8 mouse cellular contexts compared by ENCODE assay signal in the genomic region with DNA sequence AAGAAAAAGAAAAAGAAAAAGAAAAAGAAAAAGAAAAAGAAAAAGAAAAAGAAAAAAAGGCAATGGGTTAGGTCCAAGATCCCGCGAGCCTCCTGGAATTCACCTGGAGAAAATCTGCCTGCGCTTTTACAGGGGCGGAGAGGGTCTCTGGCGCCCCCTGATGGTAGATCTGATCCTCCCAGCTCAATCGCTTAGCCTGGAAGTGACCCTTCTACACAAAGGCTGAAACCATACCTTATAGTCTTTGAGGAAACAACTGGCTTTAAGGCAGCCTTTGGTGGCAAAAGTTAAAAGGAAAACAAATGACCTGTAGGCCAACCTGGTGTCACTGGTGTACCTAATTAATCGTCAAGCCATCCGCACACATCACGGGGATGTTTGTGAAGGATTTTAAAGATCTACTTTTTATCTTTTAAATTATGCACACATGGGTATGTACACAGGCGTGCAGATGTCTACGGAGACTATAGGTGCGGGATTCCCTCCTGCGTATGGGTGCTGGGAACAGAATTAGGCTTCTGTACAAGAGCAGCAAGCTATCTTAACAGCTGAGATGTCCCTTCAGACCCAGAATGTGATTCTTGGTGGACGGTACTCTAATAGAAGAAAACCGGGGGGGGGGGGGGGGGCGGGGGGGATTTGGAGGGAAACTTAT. TPM values are rescaled to one million over a fixed set of nuclear protein-coding genes. Genes with fewer than 3 reads are reported as not detected.
DNase-seq lines count a peak whose midpoint lies in the region; ATAC-seq and TF ChIP-seq lines count a peak whose summit lies in the region.

No protein-coding gene starts in this region.

- peak overlapping the region; percentile 58 for H3K4me3 ChIP-seq in embryonic facial prominence, embryonic 10.5 days
- H3K4me3 ChIP-seq in heart, embryonic 13.5 days: peak overlapping the region; percentile 58
- peak overlapping the region; percentile 55 for H3K4me3 ChIP-seq in kidney, embryonic 16.5 days (ENCODE audit: low read length)
- H3K4me3 ChIP-seq in liver, postnatal 0 days (ENCODE audit: low read depth, low read length): peak overlapping the region; percentile 52
- no peak overlapping the region for H3K4me3 ChIP-seq in neural tube, embryonic 12.5 days

- no peaks in the 10 kb centered on the region for H3K36me3 ChIP-seq in embryonic facial prominence, embryonic 10.5 days (replicated peaks)
- H3K36me3 ChIP-seq in heart, embryonic 13.5 days: no peaks in the 10 kb centered on the region
- no peaks in the 10 kb centered on the region for H3K36me3 ChIP-seq in kidney, embryonic 16.5 days (ENCODE audit: insufficient read depth, low read length)
- no peaks in the 10 kb centered on the region for H3K36me3 ChIP-seq in liver, postnatal 0 days (replicated peaks; ENCODE audit: insufficient read depth, low read length)
- no peaks in the 10 kb centered on the region for H3K36me3 ChIP-seq in neural tube, embryonic 12.5 days

- H3K27me3 ChIP-seq in embryonic facial prominence, embryonic 10.5 days (replicated peaks; ENCODE audit: low read depth, poor library complexity, severe bottlenecking): peaks cover 28% of the 10 kb centered on the region
- peaks cover 20% of the 10 kb centered on the region for H3K27me3 ChIP-seq in heart, embryonic 13.5 days (replicated peaks)
- no peaks in the 10 kb centered on the region for H3K27me3 ChIP-seq in kidney, embryonic 16.5 days (ENCODE audit: insufficient read depth, low read length)
- peaks cover 19% of the 10 kb centered on the region for H3K27me3 ChIP-seq in liver, postnatal 0 days (ENCODE audit: insufficient read depth, low read length)
- 0 out of 2 replicates have a peak, but pooled peaks cover 6% of the 10 kb centered on the region for H3K27me3 ChIP-seq in neural tube, embryonic 12.5 days (replicated peaks)

- peaks cover 12% of the 10 kb centered on the region for H3K4me1 ChIP-seq in embryonic facial prominence, embryonic 10.5 days
- H3K4me1 ChIP-seq in heart, embryonic 13.5 days: peaks cover 3% of the 10 kb centered on the region; the same call in 1 of the 2 replicates
- H3K4me1 ChIP-seq in kidney, embryonic 16.5 days (ENCODE audit: insufficient read depth, low read length): peaks cover 3% of the 10 kb centered on the region
- H3K4me1 ChIP-seq in liver, postnatal 0 days (ENCODE audit: insufficient read depth): peaks cover 2% of the 10 kb centered on the region; the same call in 1 of the 2 replicates
- peaks cover 8% of the 10 kb centered on the region; the same call in 1 of the 2 replicates for H3K4me1 ChIP-seq in neural tube, embryonic 12.5 days

- peak; percentile 80 for TF ChIP-seq CTCF in liver, postnatal 0 days (IDR thresholded peaks at IDR 0.05; ENCODE audit: low read depth)

- no peak overlapping the region; the same call in 1 of the 2 replicates for H3K27ac ChIP-seq in embryonic facial prominence, embryonic 10.5 days (replicated peaks)
- H3K27ac ChIP-seq in heart, embryonic 13.5 days (replicated peaks): no peak overlapping the region
- no peak overlapping the region for H3K27ac ChIP-seq in kidney, embryonic 16.5 days (ENCODE audit: low read length)
- H3K27ac ChIP-seq in liver, postnatal 0 days (ENCODE audit: low read depth): no peak overlapping the region
- H3K27ac ChIP-seq in neural tube, embryonic 12.5 days: no peak overlapping the region

- DNase-seq in CD4-positive helper T cell, adult 2 months (ENCODE audit: low read depth, low spot score): peak; percentile 54
- peak; percentile 83 for DNase-seq in adrenal gland, postnatal 10 days
- DNase-seq in embryonic facial prominence, embryonic 10.5 days (ENCODE audit: low spot score): peak; percentile 87
- DNase-seq in liver, postnatal 0 days: peak; percentile 70
- peak; percentile 70 for DNase-seq in testis, postnatal 14 days (ENCODE audit: low spot score)

- no peak for TF ChIP-seq EP300 in liver, postnatal 0 days (IDR thresholded peaks at IDR 0.05; ENCODE audit: low read depth)

- H3K9me3 ChIP-seq in embryonic facial prominence, embryonic 10.5 days: no peaks in the 10 kb centered on the region
- H3K9me3 ChIP-seq in heart, embryonic 13.5 days: no peaks in the 10 kb centered on the region
- H3K9me3 ChIP-seq in kidney, embryonic 16.5 days (ENCODE audit: low read length): no peaks in the 10 kb centered on the region
- no peaks in the 10 kb centered on the region for H3K9me3 ChIP-seq in liver, postnatal 0 days (ENCODE audit: low read length)
- no peaks in the 10 kb centered on the region for H3K9me3 ChIP-seq in neural tube, embryonic 12.5 days

- H3K4me2 ChIP-seq in heart, embryonic 13.5 days: peak overlapping the region; percentile 99
- peak overlapping the region; percentile 99 for H3K4me2 ChIP-seq in kidney, embryonic 16.5 days (replicated peaks; ENCODE audit: low read depth, low read length)
- peak overlapping the region; percentile 82 for H3K4me2 ChIP-seq in liver, postnatal 0 days (ENCODE audit: low read depth, low read length)
- H3K4me2 ChIP-seq in neural tube, embryonic 12.5 days (replicated peaks): peak overlapping the region; percentile 90

- ATAC-seq in heart, embryonic 13.5 days (ENCODE audit: extremely low read depth, insufficient number of reproducible peaks, low FRiP score, low TSS enrichment): no peak
- peak; percentile 81 for ATAC-seq in kidney, embryonic 16.5 days (ENCODE audit: low FRiP score, low TSS enrichment)
- ATAC-seq in liver, postnatal 0 days: no peak
- ATAC-seq in neural tube, embryonic 12.5 days (ENCODE audit: low FRiP score, low read depth): peak; percentile 72

- no peak overlapping the region for H3K9ac ChIP-seq in heart, embryonic 13.5 days
- H3K9ac ChIP-seq in kidney, embryonic 16.5 days (replicated peaks; ENCODE audit: low read length): no peak overlapping the region
- H3K9ac ChIP-seq in liver, postnatal 0 days (replicated peaks): no peak overlapping the region
- H3K9ac ChIP-seq in neural tube, embryonic 12.5 days: no peak overlapping the region

- 41% methylated on average over 16 of the region's 16 CpGs for WGBS in embryonic facial prominence, embryonic 10.5 days
- 36% methylated on average over 16 of the region's 16 CpGs for WGBS in heart, embryonic 13.5 days
- 40% methylated on average over 16 of the region's 16 CpGs for WGBS in kidney, embryonic 16.5 days
- WGBS in liver, postnatal 0 days (ENCODE audit: insufficient replicate concordance): 36% methylated on average over 16 of the region's 16 CpGs
- 39% methylated on average over 16 of the region's 16 CpGs for WGBS in neural tube, embryonic 12.5 days

RNA-seq across cellular contexts. Expression of gene Esr2, which starts 0.9 kb away (rescaled TPM):
- total RNA-seq in adrenal gland, postnatal 10 days (2021): not detected
- 0.20 and 0.29 TPM in 2 replicates for polyA plus RNA-seq in embryonic facial prominence, embryonic 10.5 days (2016; fragmentation: Nextera tagmentation; extraction: Ambion mirVana)
- polyA plus RNA-seq in heart, embryonic 13.5 days (2015; fragmentation: Nextera tagmentation; extraction: Ambion mirVana): 0.32 and 0.42 TPM in 2 replicates
- 0.51 and 0.63 TPM in 2 replicates for polyA plus RNA-seq in kidney, embryonic 16.5 days (2015; fragmentation: Nextera tagmentation; extraction: Ambion mirVana)
- polyA plus RNA-seq in liver, postnatal 0 days (2015; fragmentation: Nextera tagmentation; extraction: Ambion mirVana): not detected in 2 replicates
- 0.13 and 0.17 TPM in 2 replicates for polyA plus RNA-seq in neural tube, embryonic 12.5 days (2016; fragmentation: Nextera tagmentation; extraction: Ambion mirVana)

Comparison
In these comparisons a context has a peak if more than half of its experiments do, and no peak if none do; other contexts are left out.
1. ATAC-seq: peak in kidney, embryonic 16.5 days (single experiment) and neural tube, embryonic 12.5 days (single experiment); none in heart, embryonic 13.5 days (single experiment) and liver, postnatal 0 days (single experiment).
2. Peak in every context shown above with its lines, with median percentiles within 50 percentile points of each other: DNase-seq and H3K4me2 ChIP-seq.